Mouse (Mus musculus): ENCODE measurements around the gene Rnf212b.
A peak's percentile ranks its signal among the peaks of the same experiment; 100 is the strongest.

Rnf212b gene

GRCm38 (mm10) chr14:54799686-54800085 lies 14.3 kb upstream of the Rnf212b start:
- no peak for DNase-seq

- no peak for DNase-seq
Observed at GRCm38 (mm10) chr14:54802428-54802827, 11.5 kb upstream of the Rnf212b start.

GRCm38 (mm10) chr14:54806124-54806523 lies 7.8 kb upstream of the Rnf212b start:
- no peak for DNase-seq

- peak; percentile 1 for DNase-seq
Observed at GRCm38 (mm10) chr14:54808718-54809667, 4.9 kb upstream of the Rnf212b start.

GRCm38 (mm10) chr14:54809668-54810033 lies 4.3 kb upstream of the Rnf212b start:
- DNase-seq = no peak

GRCm38 (mm10) chr14:54815737-54816136 lies 1.8 kb downstream of the Rnf212b start:
- no peak for DNase-seq

GRCm38 (mm10) chr14:54817791-54818190 lies 3.9 kb downstream of the Rnf212b start:
- DNase-seq = peak; percentile 16

- DNase-seq = no peak
Observed at GRCm38 (mm10) chr14:54822301-54822700, 8.4 kb downstream of the Rnf212b start.

GRCm38 (mm10) chr14:54823716-54824115 lies 9.8 kb downstream of the Rnf212b start:
- DNase-seq = no peak

- no peak for DNase-seq
Observed at GRCm38 (mm10) chr14:54843461-54843860, 29.5 kb downstream of the Rnf212b start.

GRCm38 (mm10) chr14:54855726-54856125 lies 41.8 kb downstream of the Rnf212b start:
- no peak for DNase-seq

- no peak for DNase-seq
Observed at GRCm38 (mm10) chr14:54856703-54857102, 42.8 kb downstream of the Rnf212b start.

GRCm38 (mm10) chr14:54857891-54858290 lies 44.0 kb downstream of the Rnf212b start:
- no peak for DNase-seq

GRCm38 (mm10) chr14:54860511-54860910 lies 46.6 kb downstream of the Rnf212b start:
- peak; percentile 73 for DNase-seq

GRCm38 (mm10) chr14:54863501-54864312 lies 49.8 kb downstream of the Rnf212b start:
- peak; percentile 94 for DNase-seq

GRCm38 (mm10) chr14:54864313-54865036 lies 50.5 kb downstream of the Rnf212b start:
- DNase-seq = no peak

- no peak for DNase-seq
Observed at GRCm38 (mm10) chr14:54865626-54866025, 51.7 kb downstream of the Rnf212b start.

GRCm38 (mm10) chr14:54866268-54866667 lies 52.3 kb downstream of the Rnf212b start:
- DNase-seq = no peak

- DNase-seq = peak; percentile 20
Observed at GRCm38 (mm10) chr14:54866936-54867335, 53.0 kb downstream of the Rnf212b start.

GRCm38 (mm10) chr14:54868026-54868425 lies 54.1 kb downstream of the Rnf212b start:
- no peak for DNase-seq

GRCm38 (mm10) chr14:54870861-54871260 lies 56.9 kb downstream of the Rnf212b start, which contains the start of gene Homez:
Homez (minus strand) TSS chr14:54870961.
- DNase-seq = no peak

GRCm38 (mm10) chr14:54874165-54874564 lies 60.2 kb downstream of the Rnf212b start:
- DNase-seq = no peak
